Mouse (Mus musculus) E14TG2a.4 (cell line): ENCODE data around the gene Arid2.

ENCODE experiments used
- CTCF ChIP-seq: conservative IDR thresholded peaks from 2 replicates; pipeline ENCODE4 v1.5.1; 2014; ENCODE audit warnings: low read length
- NANOG ChIP-seq: IDR thresholded peaks from 2 replicates; pipeline ENCODE4 v1.6.1; 2014; ENCODE audit warnings: borderline replicate concordance, low read length, mixed read lengths

DNA sequence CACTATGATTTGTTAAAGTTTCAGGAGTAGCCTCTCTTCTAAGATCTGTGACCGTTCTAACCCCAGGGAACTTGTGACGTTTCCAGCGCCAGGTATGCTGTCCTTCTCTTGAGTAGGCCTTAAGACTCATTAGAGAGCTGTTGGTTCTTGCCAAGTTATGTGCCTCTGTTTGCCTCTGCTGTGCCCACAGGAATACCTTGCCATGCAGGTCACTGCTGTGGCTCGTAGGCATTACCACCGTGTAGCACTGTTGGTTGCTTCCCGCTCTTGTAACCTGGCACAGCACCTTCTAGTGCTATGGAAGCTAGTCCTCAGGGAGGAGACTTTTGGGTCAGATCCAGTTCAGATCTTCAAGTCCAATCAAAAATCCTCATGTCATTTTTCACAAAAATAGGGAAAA, 107.8 kb downstream of the Arid2 start:
- TF ChIP-seq CTCF = no peak
- TF ChIP-seq NANOG = no peak
